Mouse (Mus musculus) CH12.LX (cell line): ENCODE measurements around the gene Dusp16.

Experiments
- BHLHE40 ChIP-seq: IDR thresholded peaks from 2 replicates; pipeline ENCODE4 v1.6.1; 2011; ENCODE audit warnings: mild to moderate bottlenecking, low read depth, low read length, improper control_type of control experiment
- RAD21 ChIP-seq: IDR thresholded peaks from 2 replicates; pipeline ENCODE4 v1.6.1; 2011; ENCODE audit warnings: low read depth, mild to moderate bottlenecking, low read length, improper control_type of control experiment, moderate library complexity
- USF1 ChIP-seq: IDR thresholded peaks from 2 replicates; pipeline ENCODE4 v1.6.1; 2014; ENCODE audit warnings: low read depth, mild to moderate bottlenecking, inconsistent platforms, low read length, improper control_type of control experiment

DNA sequence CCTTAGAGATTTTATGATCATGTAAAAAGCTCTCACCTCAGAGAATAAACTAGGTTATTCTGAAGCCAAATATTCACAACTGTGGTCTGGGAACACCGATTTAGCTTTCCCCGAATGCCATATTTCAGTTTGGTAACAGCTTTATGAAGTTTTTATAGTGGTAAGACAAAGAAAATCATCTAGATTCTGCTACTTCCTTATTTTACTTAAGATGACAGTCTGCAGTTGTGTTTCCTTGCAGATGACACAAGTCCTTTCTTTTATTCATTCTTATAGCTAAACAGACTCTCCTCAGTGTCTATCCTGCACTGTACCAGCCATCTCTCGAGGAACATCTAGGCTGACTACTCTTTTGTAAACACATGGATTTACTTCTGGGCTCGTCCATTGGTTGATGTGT, 86.0 kb downstream of the Dusp16 start:
- no peak for TF ChIP-seq BHLHE40
- no peak for TF ChIP-seq USF1
- TF ChIP-seq RAD21, result no peak
